In the genomic region with DNA sequence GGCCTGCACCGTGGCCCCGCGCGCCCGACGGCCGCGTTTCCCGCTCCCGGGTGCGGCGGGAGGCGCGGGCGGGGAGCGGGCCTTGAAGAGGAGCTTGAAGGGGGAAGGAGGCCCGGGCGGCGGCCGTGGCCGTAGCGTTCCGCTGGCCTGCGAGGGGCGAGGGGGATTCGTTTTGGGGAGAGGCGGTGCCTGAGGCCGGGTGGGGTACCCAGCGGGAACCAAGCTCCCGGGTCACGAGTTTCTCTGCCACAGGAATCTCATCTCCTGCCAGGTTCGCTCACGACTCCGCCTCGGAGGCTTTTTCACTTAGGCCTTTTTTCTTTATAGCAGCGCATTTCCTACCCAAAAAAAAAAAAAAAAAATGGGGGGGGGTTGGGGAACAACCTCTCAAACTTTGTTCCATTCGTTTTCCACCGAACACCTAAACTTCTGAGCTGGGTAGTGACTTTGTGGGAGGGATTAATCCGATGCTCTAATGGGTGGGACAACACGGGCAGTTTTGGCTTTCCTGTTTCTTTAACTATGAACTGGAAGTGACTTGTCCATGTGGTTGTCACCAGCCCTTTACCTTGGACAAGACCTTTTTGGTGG, we compare ENCODE assay signal across 9 mouse cellular contexts. TPM values are rescaled to one million over a fixed set of nuclear protein-coding genes. Genes with fewer than 3 reads are reported as not detected.
DNase-seq lines count a peak whose midpoint lies in the region; ATAC-seq and TF ChIP-seq lines count a peak whose summit lies in the region.
"Had no signal": no experiment of that assay in that cellular context is flagged by ENCODE, and none has a peak within 500 bp of the region (broad histone marks: within the 10 kb centered on the region; RNA-seq: fewer than 3 reads in every experiment).

No protein-coding gene starts in this region.

- peak overlapping the region; percentile 86 for H3K9ac ChIP-seq in forebrain, embryonic 15.5 days (replicated peaks)
- peak overlapping the region; percentile 98 for H3K9ac ChIP-seq in hindbrain, embryonic 11.5 days (ENCODE audit: low read depth, low read length)

- H3K27ac ChIP-seq in forebrain, embryonic 15.5 days (replicated peaks): peak overlapping the region; percentile 97
- H3K27ac ChIP-seq in hindbrain, embryonic 11.5 days (ENCODE audit: low read depth, low read length): peak overlapping the region; percentile 97
- H3K27ac ChIP-seq in small intestine, adult 2 months (ENCODE audit: insufficient read depth, low read depth, low read length): peak overlapping the region; percentile 64

- H3K4me3 ChIP-seq in forebrain, embryonic 15.5 days: peak overlapping the region; percentile 87
- peak overlapping the region; percentile 99 for H3K4me3 ChIP-seq in hindbrain, embryonic 11.5 days (ENCODE audit: low read depth, low read length)
- H3K4me3 ChIP-seq in small intestine, adult 2 months (ENCODE audit: low read depth, low read length): peak overlapping the region; percentile 100

- under 1% methylated on average over 40 of the region's 40 CpGs for WGBS in forebrain, embryonic 15.5 days
- under 1% methylated on average over 24 of the region's 40 CpGs for WGBS in hindbrain, embryonic 11.5 days
- WGBS in small intestine, adult 2 months: under 1% methylated on average over 40 of the region's 40 CpGs

- no peak for TF ChIP-seq POLR2A in small intestine, adult 2 months (IDR thresholded peaks at IDR 0.05; ENCODE audit: low read depth, low read length)

- H3K4me1 ChIP-seq in forebrain, embryonic 15.5 days: peaks cover 26% of the 10 kb centered on the region
- no peaks in the 10 kb centered on the region for H3K4me1 ChIP-seq in hindbrain, embryonic 11.5 days (replicated peaks; ENCODE audit: control insufficient read depth, insufficient read depth, low read length)
- H3K4me1 ChIP-seq in small intestine, adult 2 months (ENCODE audit: control insufficient read depth, insufficient read depth, insufficient read length, low read length): peaks cover 2% of the 10 kb centered on the region

- H3K27me3 ChIP-seq in forebrain, embryonic 15.5 days: no peaks in the 10 kb centered on the region
- H3K27me3 ChIP-seq in hindbrain, embryonic 11.5 days (ENCODE audit: control insufficient read depth, insufficient read depth, low read length): no peaks in the 10 kb centered on the region
- no peaks in the 10 kb centered on the region for H3K27me3 ChIP-seq in small intestine, adult 2 months (ENCODE audit: control insufficient read depth, insufficient read depth, low read length)

- no peak for ATAC-seq in forebrain, embryonic 15.5 days (replicated peaks)
- no peak for ATAC-seq in hindbrain, embryonic 11.5 days (ENCODE audit: low FRiP score)
- no peak for ATAC-seq in CD4-positive, CD25-positive, alpha-beta regulatory T cell, adult 4 months

- H3K4me2 ChIP-seq in forebrain, embryonic 15.5 days (replicated peaks): peak overlapping the region; percentile 50
- H3K4me2 ChIP-seq in hindbrain, embryonic 11.5 days (replicated peaks; ENCODE audit: low read depth, low read length): peak overlapping the region; percentile 41

- TF ChIP-seq CTCF in small intestine, adult 2 months (IDR thresholded peaks at IDR 0.05; ENCODE audit: extremely low read depth, insufficient read length, insufficient replicate concordance, low read depth, low read length): no peak

- DNase-seq in MN1 (ENCODE audit: low spot score): peak; percentile 60
- peak; percentile 60 for DNase-seq in cerebellum, adult 11-12 months
- peak; percentile 68 for DNase-seq in hindbrain, embryonic 11.5 days (ENCODE audit: low spot score)
- peak; percentile 17 to 22 for DNase-seq in left cerebral cortex, adult 8-10 months (ENCODE audit: low spot score in 2 of 2)
- DNase-seq in mesoderm, embryonic 11.5 days (ENCODE audit: low read depth, low spot score): peak; percentile 43

- H3K36me3 ChIP-seq in forebrain, embryonic 15.5 days: peaks cover 12% of the 10 kb centered on the region
- peaks cover 7% of the 10 kb centered on the region for H3K36me3 ChIP-seq in hindbrain, embryonic 11.5 days (ENCODE audit: control insufficient read depth, insufficient read depth, low read length)
- peaks cover 12% of the 10 kb centered on the region for H3K36me3 ChIP-seq in small intestine, adult 2 months (ENCODE audit: control insufficient read depth, insufficient read depth, low read length)

- H3K9me3 ChIP-seq in forebrain, embryonic 15.5 days: no peaks in the 10 kb centered on the region
- H3K9me3 ChIP-seq in hindbrain, embryonic 11.5 days (ENCODE audit: control insufficient read depth, low read length): no peaks in the 10 kb centered on the region

RNA-seq across cellular contexts. Expression of gene Nufip2, which starts 1.7 kb away (rescaled TPM):
- polyA plus RNA-seq in forebrain, embryonic 15.5 days (2015; fragmentation: Nextera tagmentation; extraction: Ambion mirVana): 3.8 and 3.9 TPM in 2 replicates
- 5.0 and 15.3 TPM in 2 replicates for polyA plus RNA-seq in hindbrain, embryonic 11.5 days (2014; fragmentation: Nextera tagmentation; extraction: Ambion mirVana)
- total RNA-seq in left cerebral cortex, adult 8-10 months (2022): 10 to 100 TPM; 63.5 to 69.0 (median 67.1) TPM
- polyA plus RNA-seq in small intestine, adult 2 months (2012; rRNA removed): 5.4 and 11.8 TPM in 2 replicates
- polyA plus RNA-seq in CD4-positive, CD25-positive, alpha-beta regulatory T cell, adult 4 months (2017; shearing (Covaris generic)): 10 to 100 TPM; 20.4 to 21.6 TPM

RNA-seq across cellular contexts. Expression of gene Cryba1, which starts 37.4 kb away (rescaled TPM):
- 0.18 and 0.38 TPM in 2 replicates for polyA plus RNA-seq in forebrain, embryonic 15.5 days (2015; fragmentation: Nextera tagmentation; extraction: Ambion mirVana)
- 2.7 and 4.0 TPM in 2 replicates for polyA plus RNA-seq in hindbrain, embryonic 11.5 days (2014; fragmentation: Nextera tagmentation; extraction: Ambion mirVana)
- total RNA-seq in left cerebral cortex, adult 8-10 months (2022): not detected
- not detected in 2 replicates for polyA plus RNA-seq in small intestine, adult 2 months (2012; rRNA removed)
- not detected for polyA plus RNA-seq in CD4-positive, CD25-positive, alpha-beta regulatory T cell, adult 4 months (2017; shearing (Covaris generic))
- total RNA-seq: layer of hippocampus, postnatal 14 days had no signal
